Mouse (Mus musculus) midbrain, embryonic 15.5 days (tissue): ENCODE data around the gene Ankrd33b. TPM values are rescaled to one million over a fixed set of nuclear protein-coding genes. Genes with fewer than 3 reads are reported as not detected.

ENCODE experiments used
- ATAC-seq: fragments of 200-750 bp; cut with Nextera tagmentation; replicated peaks from 2 replicates; pipeline ENCODE4 v1.8.0; 2017; ENCODE audit warnings: moderate TSS enrichment
- H3K27ac ChIP-seq: fragments of 300-500 bp; sonication (generic); 2 replicates; pipeline ENCODE4 v1.5.1; 2015; ENCODE audit warnings: mild to moderate bottlenecking, inconsistent platforms
- H3K27me3 ChIP-seq: fragments of 300-500 bp; sonication (generic); replicated peaks from 2 replicates; pipeline ENCODE4 v1.6.1; 2015; ENCODE audit warnings: inconsistent platforms
- H3K36me3 ChIP-seq: fragments of 300-500 bp; sonication (generic); replicated peaks from 2 replicates; pipeline ENCODE4 v1.6.1; 2015; ENCODE audit warnings: inconsistent platforms
- H3K4me1 ChIP-seq: fragments of 300-500 bp; sonication (generic); 2 replicates; pipeline ENCODE4 v1.6.1; 2015; ENCODE audit warnings: inconsistent platforms
- H3K4me2 ChIP-seq: fragments of 300-500 bp; sonication (generic); 2 replicates; pipeline ENCODE4 v1.6.1; 2015; ENCODE audit warnings: inconsistent platforms, mild to moderate bottlenecking, moderate library complexity
- H3K4me3 ChIP-seq: fragments of 300-500 bp; sonication (generic); 2 replicates; pipeline ENCODE4 v1.5.1; 2015; ENCODE audit warnings: mild to moderate bottlenecking, inconsistent platforms
- H3K9ac ChIP-seq: fragments of 300-500 bp; sonication (generic); 2 replicates; pipeline ENCODE4 v1.6.1; 2015; ENCODE audit warnings: mild to moderate bottlenecking, inconsistent platforms
- H3K9me3 ChIP-seq: fragments of 300-500 bp; sonication (generic); 2 replicates; pipeline ENCODE4 v1.6.1; 2016; ENCODE audit warnings: inconsistent platforms
- WGBS: fragments of 180-500 bp; shearing (Covaris S2); methylation state at CpG from one replicate; pipeline ENCODE4 v1.1.7; 2015; ENCODE audit warnings: mixed read lengths; 5-methylcytosine and 5-hydroxymethylcytosine counted together
- polyA plus RNA-seq: library from polyadenylated mRNA; unstranded; fragments of >200 nt; fragmentation: Nextera tagmentation; extraction: Ambion mirVana; gene quantifications from 2 replicates; pipeline ENCODE4 v1.2.1, GENCODE M21; 2015

The Ankrd33b gene
- polyA plus RNA-seq, 1 experiment from 2014 or later, result 1.1 TPM

GRCm38 (mm10) chr15:31284922-31285631 lies 82.4 kb downstream of the Ankrd33b start:
- H3K9me3 ChIP-seq, result no peaks in the 10 kb centered on the region
- H3K4me1 ChIP-seq, result 0 out of 2 replicates have a peak, but pooled peaks cover 3% of the 10 kb centered on the region
- H3K4me3 ChIP-seq, result no peak overlapping the region
- H3K27ac ChIP-seq, result no peak overlapping the region
- H3K9ac ChIP-seq, result no peak overlapping the region
- ATAC-seq, result no peak
- no peaks in the 10 kb centered on the region for H3K36me3 ChIP-seq
- no peak overlapping the region for H3K4me2 ChIP-seq
- WGBS, result 76% methylated on average over 17 of the region's 17 CpGs
- H3K27me3 ChIP-seq, result no peaks in the 10 kb centered on the region

- no peaks in the 10 kb centered on the region for H3K36me3 ChIP-seq
- no peak overlapping the region for H3K4me3 ChIP-seq
- H3K9ac ChIP-seq, result no peak overlapping the region
- ATAC-seq, result no peak
- H3K27ac ChIP-seq, result no peak overlapping the region
- 0 out of 2 replicates have a peak, but pooled peaks cover 6% of the 10 kb centered on the region for H3K4me1 ChIP-seq
- 70% methylated on average over 5 of the region's 5 CpGs for WGBS
- H3K27me3 ChIP-seq, result no peaks in the 10 kb centered on the region
- H3K9me3 ChIP-seq, result no peaks in the 10 kb centered on the region
- no peak overlapping the region for H3K4me2 ChIP-seq
These were observed 83.4 kb downstream of the Ankrd33b start for GRCm38 (mm10) chr15:31284142-31284541.

- Histone ChIP-seq H3K27me3 (no peaks in the 10 kb centered on the region), H3K4me1 (0 out of 2 replicates have a peak, but pooled peaks cover 8% of the 10 kb centered on the region), H3K4me2 (no peak overlapping the region), H3K36me3 (no peaks in the 10 kb centered on the region), H3K9ac (no peak overlapping the region), H3K9me3 (no peaks in the 10 kb centered on the region), H3K4me3 (no peak overlapping the region), H3K27ac (0 out of 2 replicates have a peak overlapping the region, but pooled peaks have one; percentile 1)
- 90% methylated on average over 3 of the region's 3 CpGs for WGBS
- ATAC-seq, result no peak
These were observed 85.2 kb downstream of the Ankrd33b start for GRCm38 (mm10) chr15:31282353-31282752.

- Histone ChIP-seq H3K9me3 (no peaks in the 10 kb centered on the region), H3K4me3 (no peak overlapping the region), H3K27me3 (no peaks in the 10 kb centered on the region), H3K9ac (no peak overlapping the region), H3K36me3 (no peaks in the 10 kb centered on the region), H3K4me2 (0 out of 2 replicates have a peak overlapping the region, but pooled peaks have one; percentile 0), H3K4me1 (0 out of 2 replicates have a peak, but pooled peaks cover 8% of the 10 kb centered on the region), H3K27ac (0 out of 2 replicates have a peak overlapping the region, but pooled peaks have one; percentile 1)
- peak; percentile 59 for ATAC-seq
- WGBS, result 53% methylated on average over 13 of the region's 13 CpGs
These were observed 85.7 kb downstream of the Ankrd33b start for GRCm38 (mm10) chr15:31281830-31282229.

- WGBS, result 70% methylated on average over 2 of the region's 2 CpGs
- Histone ChIP-seq H3K4me1 (0 out of 2 replicates have a peak, but pooled peaks cover 8% of the 10 kb centered on the region), H3K4me3 (no peak overlapping the region), H3K36me3 (no peaks in the 10 kb centered on the region), H3K9me3 (no peaks in the 10 kb centered on the region), H3K27me3 (no peaks in the 10 kb centered on the region), H3K27ac (no peak overlapping the region), H3K4me2 (no peak overlapping the region), H3K9ac (no peak overlapping the region)
- no peak for ATAC-seq
These were observed 86.8 kb downstream of the Ankrd33b start for GRCm38 (mm10) chr15:31280683-31281082.

GRCm38 (mm10) chr15:31280059-31280458 lies 87.5 kb downstream of the Ankrd33b start:
- no peaks in the 10 kb centered on the region for H3K36me3 ChIP-seq
- H3K9me3 ChIP-seq, result no peaks in the 10 kb centered on the region
- H3K9ac ChIP-seq, result no peak overlapping the region
- no peak for ATAC-seq
- no peaks in the 10 kb centered on the region for H3K27me3 ChIP-seq
- 75% methylated on average over 5 of the region's 5 CpGs for WGBS
- H3K27ac ChIP-seq, result no peak overlapping the region
- H3K4me3 ChIP-seq, result no peak overlapping the region
- no peak overlapping the region for H3K4me2 ChIP-seq
- H3K4me1 ChIP-seq, result 0 out of 2 replicates have a peak, but pooled peaks cover 8% of the 10 kb centered on the region

- H3K4me2 ChIP-seq, result no peak overlapping the region
- ATAC-seq, result no peak
- 0 out of 2 replicates have a peak, but pooled peaks cover 8% of the 10 kb centered on the region for H3K4me1 ChIP-seq
- no peak overlapping the region for H3K9ac ChIP-seq
- H3K9me3 ChIP-seq, result no peaks in the 10 kb centered on the region
- no peak overlapping the region for H3K4me3 ChIP-seq
- no peaks in the 10 kb centered on the region for H3K36me3 ChIP-seq
- 80% methylated on average over 6 of the region's 6 CpGs for WGBS
- H3K27me3 ChIP-seq, result no peaks in the 10 kb centered on the region
- H3K27ac ChIP-seq, result no peak overlapping the region
These were observed 87.9 kb downstream of the Ankrd33b start for GRCm38 (mm10) chr15:31279577-31280004.

GRCm38 (mm10) chr15:31279120-31279519 lies 88.4 kb downstream of the Ankrd33b start:
- H3K9me3 ChIP-seq, result no peaks in the 10 kb centered on the region
- H3K4me1 ChIP-seq, result 0 out of 2 replicates have a peak, but pooled peaks cover 8% of the 10 kb centered on the region
- no peaks in the 10 kb centered on the region for H3K36me3 ChIP-seq
- H3K4me3 ChIP-seq, result no peak overlapping the region
- no peak overlapping the region for H3K9ac ChIP-seq
- no peaks in the 10 kb centered on the region for H3K27me3 ChIP-seq
- no peak for ATAC-seq
- no peak overlapping the region for H3K27ac ChIP-seq
- H3K4me2 ChIP-seq, result no peak overlapping the region
- WGBS, result 86% methylated on average over 2 of the region's 2 CpGs

- 53% methylated on average over 4 of the region's 4 CpGs for WGBS
- no peak for ATAC-seq
- H3K27ac ChIP-seq, result no peak overlapping the region
- H3K4me2 ChIP-seq, result no peak overlapping the region
- H3K4me3 ChIP-seq, result no peak overlapping the region
- 0 out of 2 replicates have a peak, but pooled peaks cover 8% of the 10 kb centered on the region for H3K4me1 ChIP-seq
- H3K9me3 ChIP-seq, result no peaks in the 10 kb centered on the region
- no peak overlapping the region for H3K9ac ChIP-seq
- H3K36me3 ChIP-seq, result no peaks in the 10 kb centered on the region
- H3K27me3 ChIP-seq, result no peaks in the 10 kb centered on the region
These were observed 89.4 kb downstream of the Ankrd33b start for GRCm38 (mm10) chr15:31278090-31278489.

- H3K9me3 ChIP-seq, result no peaks in the 10 kb centered on the region
- no peak overlapping the region for H3K4me2 ChIP-seq
- H3K4me3 ChIP-seq, result no peak overlapping the region
- no peak for ATAC-seq
- no peaks in the 10 kb centered on the region for H3K27me3 ChIP-seq
- WGBS, result 81% methylated on average over 10 of the region's 10 CpGs
- no peak overlapping the region for H3K9ac ChIP-seq
- no peaks in the 10 kb centered on the region for H3K36me3 ChIP-seq
- no peak overlapping the region for H3K27ac ChIP-seq
- H3K4me1 ChIP-seq, result no peaks in the 10 kb centered on the region
These were observed 94.0 kb downstream of the Ankrd33b start for GRCm38 (mm10) chr15:31273509-31273908.

GRCm38 (mm10) chr15:31272695-31273094 lies 94.8 kb downstream of the Ankrd33b start:
- no peaks in the 10 kb centered on the region for H3K36me3 ChIP-seq
- 83% methylated on average over 7 of the region's 7 CpGs for WGBS
- no peak for ATAC-seq
- no peak overlapping the region for H3K27ac ChIP-seq
- no peaks in the 10 kb centered on the region for H3K4me1 ChIP-seq
- no peak overlapping the region for H3K9ac ChIP-seq
- no peak overlapping the region for H3K4me3 ChIP-seq
- no peak overlapping the region for H3K4me2 ChIP-seq
- no peaks in the 10 kb centered on the region for H3K27me3 ChIP-seq
- H3K9me3 ChIP-seq, result no peaks in the 10 kb centered on the region

- no peak overlapping the region for H3K27ac ChIP-seq
- no peaks in the 10 kb centered on the region for H3K9me3 ChIP-seq
- no peak overlapping the region for H3K9ac ChIP-seq
- no peak overlapping the region for H3K4me3 ChIP-seq
- 95% methylated on average over 4 of the region's 4 CpGs for WGBS
- no peak overlapping the region for H3K4me2 ChIP-seq
- no peaks in the 10 kb centered on the region for H3K27me3 ChIP-seq
- ATAC-seq, result no peak
- no peaks in the 10 kb centered on the region for H3K4me1 ChIP-seq
- no peaks in the 10 kb centered on the region for H3K36me3 ChIP-seq
These were observed 98.0 kb downstream of the Ankrd33b start for GRCm38 (mm10) chr15:31269558-31269957.

- Histone ChIP-seq H3K9me3 (no peaks in the 10 kb centered on the region), H3K4me1 (no peaks in the 10 kb centered on the region), H3K27me3 (no peaks in the 10 kb centered on the region), H3K27ac (no peak overlapping the region), H3K4me2 (no peak overlapping the region), H3K4me3 (no peak overlapping the region), H3K36me3 (no peaks in the 10 kb centered on the region), H3K9ac (no peak overlapping the region)
- WGBS, result 87% methylated on average over 6 of the region's 6 CpGs
- no peak for ATAC-seq
These were observed 99.4 kb downstream of the Ankrd33b start for GRCm38 (mm10) chr15:31268148-31268547.
